Mouse (Mus musculus): Measurements from ENCODE around the gene Aldh1l1.
"Not testable (repeated sequence)": the region's sequence is repeated elsewhere in the genome, so short reads cannot be mapped to it uniquely, and the experiment has no call there.

Aldh1l1 gene

DNA sequence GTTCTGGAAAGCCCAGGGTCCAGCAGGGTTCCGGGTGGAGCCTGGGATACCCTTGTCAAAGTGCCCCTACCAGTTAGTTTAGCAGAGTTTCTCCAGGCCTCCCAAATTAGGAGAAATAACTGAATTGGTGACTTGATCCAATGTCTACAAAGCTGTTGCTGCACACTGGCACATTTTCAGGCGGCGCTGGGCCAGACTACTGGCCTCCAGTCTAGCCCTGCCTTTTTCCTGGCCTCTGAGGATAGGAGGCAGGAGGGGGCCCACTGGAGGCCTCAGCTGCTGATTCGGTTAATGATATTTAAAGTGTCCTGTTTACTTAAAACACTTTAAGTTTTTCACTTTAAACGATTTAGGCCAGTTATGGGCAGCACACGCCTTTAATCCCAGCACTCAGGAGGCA, 138.0 kb downstream of the Aldh1l1 start:
- no peak for DNase-seq

DNA sequence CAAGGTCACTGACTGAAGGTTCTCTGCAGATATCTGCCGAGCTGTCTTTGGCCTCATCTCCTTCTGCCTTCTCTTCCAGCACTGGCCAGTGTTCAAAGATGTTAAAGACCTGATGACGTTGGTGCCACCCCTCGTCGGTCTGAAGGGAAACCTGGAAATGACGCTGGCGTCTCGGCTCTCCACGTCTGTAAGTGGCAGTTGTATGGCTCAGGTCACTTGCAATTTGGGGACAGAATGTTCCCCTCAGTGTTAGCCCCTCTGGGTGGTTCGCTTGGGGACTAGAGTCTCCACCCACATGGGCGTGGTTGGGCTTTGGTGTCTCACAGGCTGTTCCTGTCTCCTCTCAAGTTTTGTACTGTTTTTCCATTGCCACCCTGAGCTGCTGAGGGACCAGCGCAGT, 138.5 kb downstream of the Aldh1l1 start:
- no peak for DNase-seq

DNA sequence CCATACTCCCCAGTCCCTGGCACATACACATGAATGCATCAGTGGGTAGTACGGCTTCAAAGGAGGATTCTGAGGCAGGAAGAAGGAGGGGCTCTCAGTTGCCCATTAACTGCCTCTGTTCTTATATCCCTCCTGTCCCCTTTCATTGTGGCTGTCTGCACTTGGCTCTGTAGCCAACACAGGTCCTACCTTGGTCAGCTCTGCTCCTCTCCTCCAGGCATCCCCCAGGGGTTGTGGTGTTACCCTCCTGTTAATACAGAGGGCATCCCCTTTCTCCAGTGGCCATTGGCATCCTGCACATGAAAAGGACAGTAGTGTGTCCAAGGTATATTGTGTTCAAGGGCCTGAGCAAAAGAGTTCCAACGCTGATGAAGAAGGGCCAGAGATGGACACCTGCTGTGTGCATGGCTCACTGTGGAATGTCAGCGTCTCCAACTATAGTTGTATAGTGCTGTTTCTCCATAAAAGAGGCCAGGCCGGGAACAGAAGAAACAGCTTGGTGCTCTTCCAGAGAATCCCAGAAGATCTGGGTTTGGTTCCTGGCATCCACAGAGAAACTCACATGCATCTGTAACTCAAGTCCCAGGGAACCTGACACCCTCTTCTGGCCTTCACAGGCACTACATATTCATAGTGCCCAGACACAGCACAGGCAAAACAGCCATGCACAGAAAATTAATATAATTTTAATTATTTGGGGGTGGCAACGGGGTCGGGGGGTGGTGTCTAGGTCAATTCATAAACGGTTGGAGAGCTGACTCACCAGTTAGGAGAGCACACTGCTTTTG, 139.2 kb downstream of the Aldh1l1 start:
- DNase-seq, result no peak

DNA sequence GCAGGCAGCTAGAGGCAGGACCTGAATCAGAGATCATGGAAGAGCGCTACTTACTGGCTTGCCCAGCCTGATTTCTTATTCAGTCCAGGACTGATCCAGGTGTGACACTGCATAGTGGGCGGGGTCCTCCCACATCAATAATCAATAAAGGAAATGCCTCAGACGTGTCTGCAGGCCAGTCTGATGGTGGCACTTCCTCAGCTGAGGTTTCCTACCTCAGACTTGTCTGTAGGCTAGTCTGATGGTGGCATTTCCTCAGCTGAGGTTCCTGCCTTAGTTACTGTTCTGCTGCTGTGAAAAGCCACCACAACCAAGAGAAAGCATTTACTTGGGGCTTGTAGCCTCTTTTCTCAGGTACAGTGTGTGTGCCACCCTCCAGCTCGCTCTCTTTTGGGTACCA, 141.3 kb downstream of the Aldh1l1 start:
- no peak for DNase-seq

DNA sequence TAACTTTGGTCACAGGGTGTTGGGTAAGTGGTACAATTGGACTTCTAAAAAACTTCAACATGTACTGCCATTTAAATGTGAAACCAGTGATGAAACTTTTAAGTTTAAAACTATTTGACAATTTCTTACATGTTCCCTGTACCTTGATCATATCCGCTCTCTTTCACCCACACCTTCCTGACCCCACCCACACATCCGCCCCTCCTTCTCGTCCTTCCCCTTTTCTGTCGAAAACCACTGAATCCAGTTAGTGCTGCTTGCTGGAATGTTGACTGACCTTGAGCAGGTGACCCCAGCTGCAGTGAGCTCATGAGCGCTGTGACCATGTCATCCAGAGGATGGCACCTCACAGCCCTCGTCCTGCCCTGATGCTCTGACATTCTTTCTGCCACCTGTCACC, 143.3 kb downstream of the Aldh1l1 start:
- no peak for DNase-seq

DNA sequence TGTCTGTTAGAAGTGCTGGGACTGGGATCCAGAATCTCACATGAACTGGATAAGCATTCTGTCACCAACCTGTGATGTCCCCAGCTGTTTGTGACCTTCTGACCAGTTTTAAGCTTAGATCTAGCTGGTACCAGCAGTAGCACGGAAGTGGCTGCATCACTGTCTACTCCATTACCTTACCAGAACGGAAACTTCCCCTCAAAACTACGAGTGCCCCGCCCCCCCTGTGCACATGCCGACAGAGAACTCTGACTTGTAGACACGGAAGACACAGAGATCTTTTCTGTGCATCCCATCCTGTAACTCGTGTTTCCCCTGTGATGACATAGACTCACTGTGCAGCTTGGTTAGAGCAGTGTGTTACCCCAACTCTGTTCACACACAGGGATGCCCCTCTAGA, 144.2 kb downstream of the Aldh1l1 start:
- DNase-seq, result no peak

DNA sequence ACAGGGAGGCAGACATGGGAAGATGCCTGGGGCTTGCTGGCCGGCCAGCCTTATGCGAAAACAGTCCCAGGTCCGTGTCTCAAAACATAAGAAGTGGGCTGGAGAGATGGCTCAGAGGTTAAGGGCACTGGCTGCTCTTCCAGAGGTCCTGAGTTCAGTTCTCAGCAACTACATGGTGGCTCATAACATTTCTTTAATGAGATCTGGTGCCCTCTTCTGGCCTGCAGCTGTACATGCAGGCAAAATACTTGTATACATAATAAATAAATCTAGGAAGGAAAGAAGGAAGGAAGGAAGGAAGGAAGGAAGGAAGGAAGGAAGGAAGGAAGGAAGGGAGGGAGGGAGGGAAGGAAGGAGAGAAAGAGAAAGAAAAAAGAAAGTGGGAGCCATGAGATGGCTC, 146.3 kb downstream of the Aldh1l1 start:
- DNase-seq, result not testable (repeated sequence)

DNA sequence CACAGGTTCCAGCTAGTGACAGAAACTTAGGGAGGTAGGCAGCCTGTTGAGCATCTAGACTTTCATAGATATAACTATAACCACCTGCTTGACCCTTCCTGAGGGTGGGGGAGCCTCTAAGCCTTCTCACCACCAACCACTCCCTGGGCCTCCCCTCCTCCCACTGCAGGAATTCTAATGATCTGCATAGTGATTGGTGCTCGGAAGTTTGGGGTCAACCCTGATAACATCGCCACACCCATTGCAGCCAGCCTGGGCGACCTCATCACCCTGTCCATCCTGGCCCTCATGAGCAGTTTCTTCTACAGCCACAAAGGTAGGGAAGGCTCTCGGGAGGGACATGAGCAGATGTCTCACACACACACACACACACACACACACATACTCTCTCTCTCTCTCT, 148.9 kb downstream of the Aldh1l1 start:
- no peak for DNase-seq

DNA sequence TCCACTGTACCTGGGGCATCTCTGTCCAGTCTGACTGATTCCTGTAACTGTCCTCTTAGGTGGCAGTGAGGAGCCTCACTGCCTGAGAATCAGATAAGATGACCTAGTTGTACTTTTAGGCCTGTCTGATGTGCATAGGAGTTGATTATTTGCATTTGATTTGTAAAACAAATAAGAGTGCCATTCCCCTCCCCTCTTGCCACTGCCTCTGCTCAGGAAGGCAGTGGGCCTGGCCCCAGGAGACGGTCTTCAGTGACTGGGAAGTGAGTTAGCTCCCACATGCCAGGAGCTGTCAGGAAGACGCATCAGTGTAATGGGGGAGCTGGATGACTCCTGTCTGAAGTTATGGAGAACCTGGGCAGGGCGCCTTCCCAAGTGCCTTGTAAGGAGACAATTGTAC, 149.4 kb downstream of the Aldh1l1 start:
- no peak for DNase-seq

DNA sequence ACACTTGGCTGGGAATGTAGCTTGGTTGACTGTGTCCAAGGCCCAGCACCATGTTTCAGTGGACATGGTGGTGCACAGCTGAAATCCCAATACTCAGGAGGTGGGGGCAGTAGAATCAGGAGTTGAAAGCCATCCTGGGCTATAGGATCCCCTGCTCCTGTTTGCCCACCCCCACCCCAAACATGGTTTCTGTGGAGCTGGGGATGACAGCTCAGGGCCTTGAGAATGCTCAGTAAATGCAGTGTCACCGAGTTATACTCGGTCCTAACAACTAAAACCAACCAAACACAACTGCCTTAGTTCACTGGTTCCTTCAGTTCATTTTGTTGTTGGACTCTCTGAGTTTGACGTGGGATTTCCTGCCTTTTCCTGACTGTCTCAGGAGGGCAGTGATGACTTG, 156.8 kb downstream of the Aldh1l1 start:
- DNase-seq, result no peak

DNA sequence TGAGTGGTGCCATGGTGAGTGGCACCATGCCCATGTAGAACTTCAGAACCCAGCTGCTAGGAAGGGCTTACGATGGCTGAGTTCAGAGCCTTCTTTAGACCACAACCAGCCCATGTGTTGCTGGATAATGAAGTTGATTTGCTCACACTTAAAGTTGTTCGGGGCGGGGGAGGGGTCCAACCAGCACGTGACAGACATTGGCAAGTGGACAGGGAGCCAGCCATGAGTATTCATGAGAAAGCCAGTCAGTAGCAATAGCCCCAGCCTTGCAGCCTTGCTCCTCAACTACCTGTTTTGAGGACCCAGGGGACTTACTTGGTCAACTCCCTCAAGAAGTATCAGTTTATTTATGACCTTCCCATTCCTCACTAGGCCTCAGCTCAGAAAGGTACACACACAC, 158.7 kb downstream of the Aldh1l1 start:
- no peak for DNase-seq

DNA sequence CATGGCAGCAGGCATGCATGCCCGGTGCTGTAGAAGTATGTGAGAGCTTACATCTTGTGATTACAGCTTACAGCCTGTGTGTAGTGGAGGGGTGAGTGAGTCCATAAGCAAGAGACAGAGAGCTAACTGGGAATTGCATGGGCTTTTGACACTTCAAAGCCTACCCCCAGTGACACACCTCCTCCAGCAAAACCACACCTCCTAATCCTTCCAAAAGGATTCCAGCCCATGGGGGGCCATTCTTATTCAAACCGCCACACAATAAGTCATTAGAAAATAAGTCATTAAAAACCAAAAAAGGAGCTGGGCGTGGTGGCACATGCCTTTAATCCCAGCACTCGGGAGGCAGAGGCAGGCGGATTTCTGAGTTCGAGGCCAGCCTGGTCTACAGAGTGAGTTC, 162.2 kb downstream of the Aldh1l1 start:
- DNase-seq, result no peak

DNA sequence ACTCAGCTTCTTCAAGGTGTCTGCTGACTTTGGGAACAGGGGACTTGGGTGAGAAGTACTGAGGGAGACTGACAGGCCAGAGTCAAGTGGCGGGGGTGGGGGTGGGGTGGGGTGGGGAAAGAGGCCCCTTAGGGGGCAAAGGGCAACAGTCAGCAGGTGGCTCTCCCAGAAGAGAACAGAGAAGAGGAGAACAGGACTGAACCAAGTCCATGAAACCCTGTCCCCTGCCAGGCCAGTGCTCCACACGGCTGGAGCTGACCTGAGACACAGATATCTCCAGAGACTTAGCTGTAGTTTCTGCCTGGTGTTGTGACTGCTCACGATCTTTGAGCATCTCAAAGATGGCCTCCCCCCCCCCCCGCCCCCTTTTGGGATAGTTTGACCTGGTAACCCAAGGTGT, 163.1 kb downstream of the Aldh1l1 start:
- DNase-seq, result no peak

Data from thymus, adult 18-20 months (tissue).